Mouse (Mus musculus) limb, embryonic 10.5 days (tissue): Measurements from ENCODE around the gene Ago1. TPM values are rescaled to one million over a fixed set of nuclear protein-coding genes. Genes with fewer than 3 reads are reported as not detected.

Experiments used
- DNase-seq: peaks from one replicate; pipeline ENCODE4 v3.0.0-alpha.2; 2017; ENCODE audit warnings: low spot score
- H3K27ac ChIP-seq: fragments of 300-500 bp; sonication (generic); 2 replicates; pipeline ENCODE4 v1.5.1; 2016; ENCODE audit warnings: mild to moderate bottlenecking
- H3K27me3 ChIP-seq: fragments of 300-500 bp; sonication (generic); 2 replicates; pipeline ENCODE4 v1.6.1; 2016; ENCODE audit warnings: low read depth, mild to moderate bottlenecking; ENCODE audit not compliant: poor library complexity, severe bottlenecking
- H3K36me3 ChIP-seq: fragments of 300-500 bp; sonication (generic); 2 replicates; pipeline ENCODE4 v1.6.1; 2016; ENCODE audit warnings: mild to moderate bottlenecking, moderate library complexity
- H3K4me1 ChIP-seq: fragments of 300-500 bp; sonication (generic); 2 replicates; pipeline ENCODE4 v1.6.1; 2016
- H3K4me3 ChIP-seq: fragments of 300-500 bp; sonication (generic); 2 replicates; pipeline ENCODE4 v1.5.1; 2016; ENCODE audit warnings: mild to moderate bottlenecking, moderate library complexity
- H3K9me3 ChIP-seq: fragments of 300-500 bp; sonication (generic); replicated peaks from 2 replicates; pipeline ENCODE4 v1.6.1; 2016; ENCODE audit warnings: mild to moderate bottlenecking
- WGBS: fragments of 180-500 bp; shearing (Covaris S2); methylation state at CpG from one replicate; pipeline ENCODE4 v1.1.7; 2016; 5-methylcytosine and 5-hydroxymethylcytosine counted together
- polyA plus RNA-seq: library from polyadenylated mRNA; unstranded; fragments of >200 nt; fragmentation: Nextera tagmentation; extraction: Ambion mirVana; gene quantifications from 2 replicates; pipeline ENCODE4 v1.2.1, GENCODE M21; 2016

Ago1 gene
- polyA plus RNA-seq, 1 experiment from 2014 or later, result 5.9 TPM

- Histone ChIP-seq H3K4me1 (peaks cover 46% of the 10 kb centered on the region), H3K9me3 (no peaks in the 10 kb centered on the region), H3K4me3 (peak overlapping the region; percentile 9; the same call in 1 of the 2 replicates), H3K36me3 (peaks cover 4% of the 10 kb centered on the region; the same call in 1 of the 2 replicates), H3K27me3 (no peaks in the 10 kb centered on the region), H3K27ac (peak overlapping the region; percentile 65; the same call in 1 of the 2 replicates)
- WGBS, result 7% methylated on average over 8 of the region's 8 CpGs
- DNase-seq, result peak; percentile 49
Observed at GRCm38 (mm10) chr4:126465843-126466242, 2.5 kb downstream of the Ago1 start.

- H3K4me1 ChIP-seq, result peaks cover 46% of the 10 kb centered on the region
- H3K9me3 ChIP-seq, result no peaks in the 10 kb centered on the region
- no peak overlapping the region for H3K4me3 ChIP-seq
- no peaks in the 10 kb centered on the region for H3K27me3 ChIP-seq
- no peak overlapping the region for H3K27ac ChIP-seq
- peaks cover 13% of the 10 kb centered on the region for H3K36me3 ChIP-seq
- WGBS, result 13% methylated on average over 2 of the region's 2 CpGs
- no peak for DNase-seq
Observed at GRCm38 (mm10) chr4:126464892-126465235, 3.5 kb downstream of the Ago1 start.

- Histone ChIP-seq H3K4me3 (no peak overlapping the region), H3K36me3 (peaks cover 19% of the 10 kb centered on the region), H3K4me1 (peaks cover 46% of the 10 kb centered on the region), H3K27ac (no peak overlapping the region), H3K9me3 (no peaks in the 10 kb centered on the region), H3K27me3 (no peaks in the 10 kb centered on the region)
- whole genome bisulfite sequencing, result 39% methylated on average over 4 of the region's 4 CpGs
- no peak for DNase-seq
Observed at GRCm38 (mm10) chr4:126464189-126464891, 4.0 kb downstream of the Ago1 start.

- DNase-seq, result no peak
- peaks cover 100% of the 10 kb centered on the region for H3K36me3 ChIP-seq
- no peaks in the 10 kb centered on the region for H3K27me3 ChIP-seq
- no peak overlapping the region for H3K4me3 ChIP-seq
- no peaks in the 10 kb centered on the region for H3K9me3 ChIP-seq
- WGBS, result 91% methylated on average over 7 of the region's 7 CpGs
- H3K4me1 ChIP-seq, result no peaks in the 10 kb centered on the region
- no peak overlapping the region for H3K27ac ChIP-seq
Observed at GRCm38 (mm10) chr4:126455441-126455840, 12.9 kb downstream of the Ago1 start.

GRCm38 (mm10) chr4:126454547-126455254 lies 13.7 kb downstream of the Ago1 start:
- Histone ChIP-seq H3K27me3 (no peaks in the 10 kb centered on the region), H3K4me3 (no peak overlapping the region), H3K27ac (no peak overlapping the region), H3K9me3 (no peaks in the 10 kb centered on the region), H3K36me3 (peaks cover 99% of the 10 kb centered on the region), H3K4me1 (no peaks in the 10 kb centered on the region)
- no peak for DNase-seq
- WGBS, result 96% methylated on average over 5 of the region's 5 CpGs

- H3K27me3 ChIP-seq, result no peaks in the 10 kb centered on the region
- no peaks in the 10 kb centered on the region for H3K9me3 ChIP-seq
- DNase-seq, result no peak
- H3K4me3 ChIP-seq, result no peak overlapping the region
- H3K27ac ChIP-seq, result no peak overlapping the region
- no peaks in the 10 kb centered on the region for H3K4me1 ChIP-seq
- 92% methylated on average over 1 of the region's 1 CpGs for WGBS
- peaks cover 91% of the 10 kb centered on the region for H3K36me3 ChIP-seq
Observed at GRCm38 (mm10) chr4:126450268-126450667, 18.1 kb downstream of the Ago1 start.

GRCm38 (mm10) chr4:126447126-126447525 lies 21.3 kb downstream of the Ago1 start:
- WGBS, result 89% methylated on average over 7 of the region's 7 CpGs
- Histone ChIP-seq H3K36me3 (peaks cover 81% of the 10 kb centered on the region), H3K4me3 (no peak overlapping the region), H3K27ac (no peak overlapping the region), H3K27me3 (no peaks in the 10 kb centered on the region), H3K9me3 (no peaks in the 10 kb centered on the region), H3K4me1 (no peaks in the 10 kb centered on the region)
- DNase-seq, result no peak

- no peak for DNase-seq
- H3K27me3 ChIP-seq, result no peaks in the 10 kb centered on the region
- no peaks in the 10 kb centered on the region for H3K4me1 ChIP-seq
- H3K4me3 ChIP-seq, result no peak overlapping the region
- peaks cover 84% of the 10 kb centered on the region for H3K36me3 ChIP-seq
- no peaks in the 10 kb centered on the region for H3K9me3 ChIP-seq
- 96% methylated on average over 3 of the region's 3 CpGs for WGBS
- H3K27ac ChIP-seq, result no peak overlapping the region
Observed at GRCm38 (mm10) chr4:126444528-126444927, 23.9 kb downstream of the Ago1 start.

GRCm38 (mm10) chr4:126438261-126438660 lies 30.1 kb downstream of the Ago1 start:
- no peaks in the 10 kb centered on the region for H3K27me3 ChIP-seq
- H3K4me1 ChIP-seq, result no peaks in the 10 kb centered on the region
- H3K9me3 ChIP-seq, result no peaks in the 10 kb centered on the region
- H3K36me3 ChIP-seq, result peaks cover 79% of the 10 kb centered on the region
- WGBS, result 81% methylated on average over 5 of the region's 5 CpGs
- H3K27ac ChIP-seq, result no peak overlapping the region
- no peak overlapping the region for H3K4me3 ChIP-seq
- no peak for DNase-seq

- Histone ChIP-seq H3K36me3 (peaks cover 59% of the 10 kb centered on the region), H3K27me3 (no peaks in the 10 kb centered on the region), H3K4me1 (no peaks in the 10 kb centered on the region), H3K9me3 (no peaks in the 10 kb centered on the region), H3K4me3 (no peak overlapping the region), H3K27ac (no peak overlapping the region)
- DNase-seq, result no peak
- WGBS, result 70% methylated on average over 2 of the region's 2 CpGs
Observed at GRCm38 (mm10) chr4:126436268-126436667, 32.1 kb downstream of the Ago1 start.

- 95% methylated on average over 2 of the region's 2 CpGs for WGBS
- no peaks in the 10 kb centered on the region for H3K4me1 ChIP-seq
- no peak for DNase-seq
- H3K36me3 ChIP-seq, result peaks cover 38% of the 10 kb centered on the region
- H3K9me3 ChIP-seq, result no peaks in the 10 kb centered on the region
- no peak overlapping the region for H3K27ac ChIP-seq
- no peaks in the 10 kb centered on the region for H3K27me3 ChIP-seq
- no peak overlapping the region for H3K4me3 ChIP-seq
Observed at GRCm38 (mm10) chr4:126434094-126434493, 34.3 kb downstream of the Ago1 start.

GRCm38 (mm10) chr4:126433175-126433574 lies 35.2 kb downstream of the Ago1 start:
- no peak for DNase-seq
- Histone ChIP-seq H3K9me3 (no peaks in the 10 kb centered on the region), H3K4me3 (no peak overlapping the region), H3K27me3 (no peaks in the 10 kb centered on the region), H3K4me1 (peaks cover 5% of the 10 kb centered on the region; the same call in 1 of the 2 replicates), H3K27ac (no peak overlapping the region), H3K36me3 (peaks cover 29% of the 10 kb centered on the region)
- WGBS, result 91% methylated on average over 4 of the region's 4 CpGs

- no peak for DNase-seq
- 88% methylated on average over 4 of the region's 4 CpGs for WGBS
Observed at GRCm38 (mm10) chr4:126431746-126432145, 36.6 kb downstream of the Ago1 start.

More at GRCm38 (mm10) chr4:126431746-126432145, 36.6 kb downstream of the Ago1 start:
- Histone ChIP-seq H3K27me3 (no peaks in the 10 kb centered on the region), H3K27ac (no peak overlapping the region), H3K4me3 (no peak overlapping the region), H3K4me1 (peaks cover 5% of the 10 kb centered on the region; the same call in 1 of the 2 replicates), H3K9me3 (no peaks in the 10 kb centered on the region), H3K36me3 (peaks cover 15% of the 10 kb centered on the region)
